Mouse (Mus musculus) CD4-positive helper T cell, adult 2 months (primary cell): ENCODE measurements at regions not wholly inside any gene's neighbourhood (a gene's known extent, or its start where the extent isn't known, plus 50 kb on each side); places are given as distances from the start of the nearest gene placed in this dataset.

ENCODE experiments used
- DNase-seq: peaks from one replicate; pipeline ENCODE4 v3.0.0-alpha.2; 2012; ENCODE audit warnings: low read depth, missing footprints, low spot score

- no peak for DNase-seq
Measured at GRCm38 (mm10) chr12:91986448-91986847, 137.5 kb upstream of the Sel1l start.

GRCm38 (mm10) chr12:91980321-91980720 is 131.4 kb upstream of the Sel1l start:
- no peak for DNase-seq

DNA sequence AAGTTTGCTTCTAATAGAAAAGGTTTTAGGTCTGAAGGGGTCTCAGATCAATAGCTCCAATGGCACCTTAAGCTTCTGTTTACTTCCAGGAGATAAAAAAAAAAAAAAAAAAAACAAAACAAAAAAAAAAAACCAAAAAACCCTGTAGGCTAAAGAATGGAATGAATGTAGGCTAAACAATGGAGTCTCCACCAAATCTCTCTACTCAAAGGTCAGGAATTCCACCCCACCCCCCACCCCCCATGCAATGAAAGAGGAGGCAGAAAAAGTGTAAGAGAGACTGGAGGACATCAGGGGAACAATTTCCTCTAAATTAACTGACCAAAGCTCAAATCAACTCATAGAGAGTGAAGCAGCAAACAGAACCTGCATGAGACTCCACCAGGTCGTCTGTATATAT is 122.1 kb upstream of the Sel1l start:
- DNase-seq, result no peak

DNA sequence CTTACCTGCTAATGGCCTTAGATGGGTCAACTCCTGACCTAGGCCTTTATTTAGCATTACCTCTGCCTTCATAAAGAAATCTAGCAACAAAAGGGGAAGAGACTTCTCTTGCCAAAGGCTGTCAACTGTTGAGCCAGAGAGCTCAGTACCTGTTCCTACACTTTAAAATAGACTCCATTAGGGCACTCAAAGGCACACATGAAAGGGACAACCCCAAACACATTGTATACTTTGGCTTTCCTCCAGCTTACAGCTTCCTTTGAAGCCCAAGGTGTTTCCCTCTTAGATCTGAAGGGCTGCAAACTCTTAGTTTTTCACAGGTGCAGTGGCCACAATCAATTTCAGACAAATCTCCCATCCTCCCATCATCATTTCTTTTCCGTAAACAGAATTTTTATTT is 117.0 kb upstream of the Sel1l start:
- no peak for DNase-seq

GRCm38 (mm10) chr12:91963239-91963638 is 114.3 kb upstream of the Sel1l start:
- no peak for DNase-seq

DNA sequence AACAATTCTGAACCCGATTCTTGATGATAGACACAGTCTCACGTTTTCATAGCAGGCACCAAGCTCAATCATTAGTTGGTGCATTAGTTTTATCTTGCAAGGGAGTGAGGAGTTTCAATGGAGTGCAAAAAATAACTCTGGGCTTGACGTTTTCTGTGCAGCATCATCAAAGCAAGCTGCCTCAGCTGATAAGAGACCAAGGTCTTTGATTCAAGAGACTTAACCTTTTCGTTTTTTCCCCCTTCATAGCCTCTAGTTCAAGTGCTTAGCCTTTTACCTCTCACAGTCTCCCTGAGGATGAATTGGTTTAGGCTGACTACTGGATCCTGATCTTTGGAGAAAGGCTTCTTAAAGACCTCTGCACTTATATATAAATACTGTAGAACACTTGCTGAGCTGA is 109.1 kb upstream of the Sel1l start:
- DNase-seq, result no peak

GRCm38 (mm10) chr12:91956411-91956810 is 107.5 kb upstream of the Sel1l start:
- DNase-seq, result no peak

- no peak for DNase-seq
Measured at GRCm38 (mm10) chr12:91948602-91949167, 99.7 kb upstream of the Sel1l start.

DNA sequence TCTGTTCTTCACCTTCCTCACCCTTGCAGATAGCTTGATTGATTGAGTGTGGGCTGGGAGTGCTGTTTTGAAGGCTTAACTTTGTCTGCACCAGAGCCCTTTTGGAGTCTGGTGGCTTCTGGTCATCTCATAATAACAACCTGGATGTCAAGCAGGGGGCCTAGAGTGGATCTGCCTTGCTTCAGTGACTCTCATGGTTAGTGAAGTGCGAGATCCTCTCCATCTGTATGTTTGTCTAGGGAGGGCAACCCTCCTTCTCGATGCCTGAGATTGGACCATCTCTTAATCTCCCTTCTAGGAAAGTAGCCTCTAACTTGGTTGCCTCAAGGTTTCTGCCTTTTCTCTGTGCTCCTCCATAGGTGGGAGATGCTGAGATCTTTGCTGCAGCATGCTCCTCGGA is 99.0 kb upstream of the Sel1l start:
- DNase-seq, result no peak

GRCm38 (mm10) chr12:91946541-91946940 is 97.6 kb upstream of the Sel1l start:
- DNase-seq, result no peak

DNA sequence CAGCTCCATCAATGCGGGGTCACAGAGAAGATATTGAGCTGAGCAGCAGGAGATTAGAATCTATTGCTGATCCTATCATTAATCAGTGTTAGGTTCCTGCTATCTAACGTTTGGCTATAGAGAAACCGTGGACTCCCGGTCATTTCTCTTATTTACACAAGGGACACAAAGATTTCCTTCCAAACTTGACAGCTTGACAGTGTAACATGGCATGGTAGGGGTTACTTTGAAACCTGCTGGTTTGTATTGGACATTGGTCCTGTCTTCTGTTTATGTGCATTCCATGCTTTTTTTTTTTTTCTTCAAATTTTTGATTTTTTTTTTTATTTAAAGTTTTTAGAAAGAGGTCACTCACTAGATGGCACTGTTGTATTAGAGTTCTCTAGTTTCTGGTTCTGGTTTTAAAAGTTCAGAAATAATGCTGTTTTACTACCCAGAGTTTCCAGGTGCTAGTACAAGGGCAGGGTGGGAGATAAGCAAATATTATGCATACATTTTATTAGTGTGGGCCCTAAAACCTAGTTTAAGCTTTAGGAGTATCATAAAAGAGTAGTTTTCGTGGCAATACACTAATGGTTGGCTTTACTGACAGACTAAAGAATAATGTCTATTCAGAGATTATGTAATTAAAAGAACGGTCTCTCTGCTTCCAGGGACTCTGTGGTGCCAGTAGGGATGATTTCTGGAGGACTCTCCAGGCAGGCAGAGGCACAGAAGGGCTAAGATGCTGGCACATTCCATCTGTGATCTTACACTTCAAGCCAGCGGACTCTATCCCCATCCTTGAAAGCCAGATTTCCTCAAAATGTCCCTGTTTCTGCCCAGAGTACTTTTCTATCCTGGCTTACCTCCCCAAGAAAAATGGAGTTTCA is 83.8 kb upstream of the Sel1l start:
- no peak for DNase-seq

- DNase-seq, result no peak
Measured at GRCm38 (mm10) chr12:91931586-91931985, 82.6 kb upstream of the Sel1l start.

- no peak for DNase-seq
Measured at GRCm38 (mm10) chr12:91929386-91930054, 80.6 kb upstream of the Sel1l start.

DNA sequence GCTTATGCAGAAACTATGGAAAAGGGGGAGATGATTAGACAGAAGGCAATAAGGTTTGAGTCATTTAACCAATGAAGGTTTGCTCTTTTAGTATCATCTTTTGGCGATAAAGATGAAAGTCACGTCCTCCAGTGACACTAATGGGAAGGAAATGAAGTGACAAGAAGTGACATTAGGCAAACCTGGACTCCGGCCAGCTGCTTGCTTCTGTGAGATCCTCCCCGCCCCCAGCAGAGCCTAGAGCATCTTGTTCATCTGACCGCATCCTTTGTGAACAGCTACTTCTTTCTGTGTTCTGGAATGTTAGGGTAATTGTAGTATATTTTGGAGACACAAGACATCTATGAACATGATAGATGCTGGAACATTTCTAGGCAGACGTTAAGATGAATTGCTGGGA is 78.6 kb upstream of the Sel1l start:
- DNase-seq, result no peak

DNA sequence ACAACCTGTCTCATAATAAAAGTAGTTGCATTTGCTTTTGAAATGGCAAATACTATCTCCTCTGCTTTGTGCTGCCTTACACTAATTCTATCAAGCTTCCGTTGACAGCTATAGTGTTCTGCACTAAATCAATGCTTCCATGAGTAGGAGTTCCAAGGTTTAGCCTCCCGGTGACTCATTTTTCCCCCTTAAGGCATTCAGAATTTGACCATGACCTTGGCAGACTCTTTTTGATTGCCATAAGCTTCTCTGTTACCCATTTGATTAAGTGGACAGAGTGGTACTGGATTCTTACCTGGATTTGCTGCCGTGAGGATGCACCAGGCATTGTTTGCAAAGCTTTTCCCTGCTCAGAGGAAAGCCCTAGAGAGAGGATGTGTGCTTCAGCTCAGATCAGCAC is 66.5 kb upstream of the Sel1l start:
- no peak for DNase-seq

DNA sequence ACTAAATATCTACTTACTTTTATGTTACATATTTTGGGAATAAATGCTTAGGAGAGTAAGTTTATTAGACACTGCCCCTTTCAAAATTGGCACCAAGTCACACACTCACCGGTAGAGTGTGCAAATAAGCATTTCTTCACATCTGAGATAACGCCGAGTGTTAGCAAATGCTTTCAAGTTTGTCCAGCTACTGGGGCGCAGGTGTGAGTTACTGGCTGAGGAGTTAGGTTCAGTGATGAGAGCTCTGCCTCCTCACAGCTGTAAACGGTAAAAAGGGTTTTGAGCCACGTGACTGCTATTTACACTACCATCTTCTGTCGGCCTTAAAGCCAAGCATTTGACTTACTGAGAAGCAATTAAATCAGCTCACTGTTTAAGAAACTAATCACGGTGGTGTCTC is 61.6 kb upstream of the Sel1l start:
- DNase-seq, result no peak
